Mouse (Mus musculus) cerebellum, adult 2 months (tissue): ENCODE measurements around the gene Clk2.

ENCODE experiments used
- CTCF ChIP-seq: fragments of 200-500 bp; IDR thresholded peaks from 2 replicates; pipeline ENCODE4 v1.5.1; 2011; ENCODE audit warnings: low read depth, mild to moderate bottlenecking, control low read depth, low read length, moderate library complexity, borderline replicate concordance; ENCODE audit not compliant: insufficient read depth
- POLR2A ChIP-seq: fragments of 200-500 bp; IDR thresholded peaks from 2 replicates; pipeline ENCODE4 v1.6.1; 2011; ENCODE audit warnings: low read length, control low read depth, borderline replicate concordance; ENCODE audit not compliant: insufficient read depth

GRCm38 (mm10) chr3:89188478-89188875, 23.9 kb downstream of the Clk2 start:
- TF ChIP-seq CTCF (no peak), POLR2A (no peak)
